Mouse (Mus musculus): ENCODE measurements around the gene Crip2.

Gene Crip2

GRCm38 (mm10) chr12:113148381-113149035 lies 8.5 kb downstream of the Crip2 start:
- DNase-seq: peak; percentile 61

- DNase-seq: peak; percentile 73
Measured at GRCm38 (mm10) chr12:113149341-113149740, 9.3 kb downstream of the Crip2 start.

- no peak for DNase-seq
Measured at GRCm38 (mm10) chr12:113149896-113150295, 9.9 kb downstream of the Crip2 start.

- no peak for DNase-seq
Measured at GRCm38 (mm10) chr12:113150591-113150990, 10.6 kb downstream of the Crip2 start.

- DNase-seq: peak; percentile 50
Measured at GRCm38 (mm10) chr12:113151046-113151445, 11.0 kb downstream of the Crip2 start.

GRCm38 (mm10) chr12:113151661-113152271 lies 11.7 kb downstream of the Crip2 start:
- peak; percentile 70 for DNase-seq

GRCm38 (mm10) chr12:113152272-113152661 lies 12.2 kb downstream of the Crip2 start:
- DNase-seq: peak; percentile 45

- no peak for DNase-seq
Measured at GRCm38 (mm10) chr12:113152991-113153525, 13.0 kb downstream of the Crip2 start.

GRCm38 (mm10) chr12:113153971-113154370 lies 13.9 kb downstream of the Crip2 start:
- DNase-seq: no peak

GRCm38 (mm10) chr12:113154747-113155075 lies 14.7 kb downstream of the Crip2 start:
- DNase-seq: no peak

GRCm38 (mm10) chr12:113155076-113155771 lies 15.2 kb downstream of the Crip2 start:
- DNase-seq: peak; percentile 78

- peak; percentile 100 for DNase-seq
Measured at GRCm38 (mm10) chr12:113155887-113156539, 16.0 kb downstream of the Crip2 start, which contains the start of gene Tedc1. Gene Tedc1, plus strand, starts transcription at chr12:113156421.

GRCm38 (mm10) chr12:113156540-113156929 lies 16.5 kb downstream of the Crip2 start:
- DNase-seq: no peak

- DNase-seq: peak; percentile 47
Measured at GRCm38 (mm10) chr12:113157002-113157401, 17.0 kb downstream of the Crip2 start.

GRCm38 (mm10) chr12:113157521-113157920 lies 17.5 kb downstream of the Crip2 start:
- DNase-seq: no peak

- DNase-seq: no peak
Measured at GRCm38 (mm10) chr12:113157971-113158370, 17.9 kb downstream of the Crip2 start.

- DNase-seq: no peak
Measured at GRCm38 (mm10) chr12:113163561-113164006, 23.5 kb downstream of the Crip2 start.

- DNase-seq: no peak
Measured at GRCm38 (mm10) chr12:113168031-113168536, 28.0 kb downstream of the Crip2 start.

- no peak for DNase-seq
Measured at GRCm38 (mm10) chr12:113176960-113177725, 37.1 kb downstream of the Crip2 start.

- DNase-seq: no peak
Measured at GRCm38 (mm10) chr12:113181020-113181419, 41.0 kb downstream of the Crip2 start.

GRCm38 (mm10) chr12:113184945-113185344 lies 44.9 kb downstream of the Crip2 start:
- no peak for DNase-seq
